Mouse (Mus musculus) forebrain, embryonic 14.5 days (tissue): Measurements from ENCODE around the gene Prpf6. TPM values are rescaled to one million over a fixed set of nuclear protein-coding genes. Genes with fewer than 3 reads are reported as not detected.

Experiments used
- ATAC-seq: fragments of 200-750 bp; cut with Nextera tagmentation; 2 replicates; pipeline ENCODE4 v1.8.0; 2017; ENCODE audit warnings: mild to moderate bottlenecking, moderate library complexity
- DNase-seq: peaks from one replicate; pipeline ENCODE4 v3.0.0-alpha.2; 2015; ENCODE audit warnings: low spot score
- H3K27ac ChIP-seq: fragments of 300-500 bp; sonication (generic); 2 replicates; pipeline ENCODE4 v1.5.1; 2014; ENCODE audit warnings: low read depth, mild to moderate bottlenecking, control low read depth, low read length, moderate library complexity
- H3K27me3 ChIP-seq: fragments of 300-500 bp; sonication (generic); replicated peaks from 2 replicates; pipeline ENCODE4 v1.6.1; 2014; ENCODE audit warnings: low read length, control low read depth, mixed read lengths; ENCODE audit not compliant: control insufficient read depth, insufficient read depth
- H3K36me3 ChIP-seq: fragments of 300-500 bp; sonication (generic); 2 replicates; pipeline ENCODE4 v1.6.1; 2014; ENCODE audit warnings: low read length, control low read depth; ENCODE audit not compliant: control insufficient read depth, insufficient read depth
- H3K4me1 ChIP-seq: fragments of 300-500 bp; sonication (generic); 2 replicates; pipeline ENCODE4 v1.6.1; 2014; ENCODE audit warnings: antibody characterized with exemption, low read length, control low read depth; ENCODE audit not compliant: control insufficient read depth, insufficient read depth
- H3K4me2 ChIP-seq: fragments of 300-500 bp; sonication (generic); 2 replicates; pipeline ENCODE4 v1.6.1; 2014; ENCODE audit warnings: mild to moderate bottlenecking, control low read depth, low read length
- H3K4me3 ChIP-seq: fragments of 300-500 bp; sonication (generic); 2 replicates; pipeline ENCODE4 v1.5.1; 2014; ENCODE audit warnings: low read depth, low read length, control low read depth
- H3K9ac ChIP-seq: fragments of 300-500 bp; sonication (generic); 2 replicates; pipeline ENCODE4 v1.6.1; 2014; ENCODE audit warnings: mild to moderate bottlenecking, low read length, control low read depth, moderate library complexity
- H3K9me3 ChIP-seq: fragments of 300-500 bp; sonication (generic); replicated peaks from 2 replicates; pipeline ENCODE4 v1.6.1; 2016; ENCODE audit warnings: low read length, control low read depth, mixed read lengths; ENCODE audit not compliant: control insufficient read depth
- WGBS: fragments of 180-500 bp; shearing (Covaris S2); extraction: QIAGEN DNeasy Blood & Tissue Kit; methylation state at CpG from one replicate; pipeline ENCODE4 v1.1.7; 2014; 5-methylcytosine and 5-hydroxymethylcytosine counted together
- polyA plus RNA-seq: library from polyadenylated mRNA; unstranded; fragments of >200 nt; fragmentation: Nextera tagmentation; extraction: Ambion mirVana; gene quantifications from 2 replicates; pipeline ENCODE4 v1.2.1, GENCODE M21; 2014

The Prpf6 gene
- polyA plus RNA-seq, 1 experiment from 2014 or later, result 57.2 TPM

DNA sequence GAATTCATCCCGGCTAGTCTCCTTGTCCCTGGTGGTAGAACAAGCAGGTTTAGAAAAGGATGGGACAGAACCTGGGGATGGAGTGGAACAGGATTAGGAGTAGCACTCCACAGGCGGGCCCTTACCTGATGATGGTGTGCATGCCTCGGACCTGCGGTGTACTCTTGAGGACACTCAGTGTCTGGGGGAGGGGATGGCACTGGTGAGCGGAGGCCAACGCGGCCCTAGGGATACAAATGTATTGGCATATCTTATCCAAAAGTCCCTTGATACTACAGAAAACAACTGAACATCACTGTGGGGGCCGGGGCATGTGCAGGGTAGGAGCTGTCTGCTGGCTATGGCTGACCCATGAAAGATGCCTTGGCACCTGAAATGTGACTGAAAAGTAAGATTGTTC lies 21.3 kb upstream of the Prpf6 start:
- 87% methylated on average over 8 of the region's 8 CpGs for WGBS
- Histone ChIP-seq H3K4me1 (no peaks in the 10 kb centered on the region), H3K27me3 (no peaks in the 10 kb centered on the region), H3K36me3 (peaks cover 19% of the 10 kb centered on the region; the same call in 1 of the 2 replicates), H3K9me3 (no peaks in the 10 kb centered on the region), H3K27ac (no peak overlapping the region), H3K9ac (no peak overlapping the region), H3K4me3 (no peak overlapping the region), H3K4me2 (no peak overlapping the region)
- ATAC-seq (no peak), DNase-seq (no peak)

DNA sequence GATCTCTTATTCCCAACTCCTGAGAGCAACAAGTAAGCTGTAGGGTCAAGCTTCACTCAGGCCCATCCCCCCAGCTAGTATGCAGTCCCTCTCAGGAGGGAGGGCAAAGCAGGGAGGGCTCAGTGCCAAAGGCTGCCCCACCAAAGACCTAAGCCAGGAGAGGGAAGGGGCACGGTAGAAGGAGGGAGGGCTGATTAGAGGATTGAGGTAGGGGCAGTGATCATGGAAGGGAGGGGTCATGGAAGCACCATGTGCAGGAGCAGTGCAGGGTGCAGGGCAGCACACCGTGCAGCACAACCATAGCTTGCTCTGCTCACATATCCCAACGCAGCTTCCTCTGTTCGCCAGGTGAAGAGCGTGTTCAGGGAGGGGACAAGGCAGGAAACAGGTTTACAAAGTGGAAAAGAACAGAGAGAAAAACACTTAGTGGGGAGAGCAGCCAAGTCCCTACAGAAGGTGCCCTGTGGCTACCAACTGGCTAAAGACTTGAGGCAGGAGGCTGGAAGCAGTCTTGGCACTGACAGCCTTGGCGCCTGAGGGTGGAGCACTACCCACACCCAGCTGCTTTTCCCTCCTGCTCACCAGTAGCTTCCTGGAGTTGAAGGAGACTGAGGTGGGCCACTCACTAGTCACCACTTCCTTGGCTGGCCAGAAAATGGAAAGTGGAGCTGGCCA lies 20.6 kb upstream of the Prpf6 start:
- Histone ChIP-seq H3K9ac (no peak overlapping the region), H3K4me3 (no peak overlapping the region), H3K27me3 (no peaks in the 10 kb centered on the region), H3K27ac (no peak overlapping the region), H3K4me2 (no peak overlapping the region), H3K9me3 (no peaks in the 10 kb centered on the region), H3K36me3 (peaks cover 19% of the 10 kb centered on the region; the same call in 1 of the 2 replicates), H3K4me1 (no peaks in the 10 kb centered on the region)
- WGBS, result 62% methylated on average over 6 of the region's 6 CpGs
- DNase-seq (no peak), ATAC-seq (no peak)

DNA sequence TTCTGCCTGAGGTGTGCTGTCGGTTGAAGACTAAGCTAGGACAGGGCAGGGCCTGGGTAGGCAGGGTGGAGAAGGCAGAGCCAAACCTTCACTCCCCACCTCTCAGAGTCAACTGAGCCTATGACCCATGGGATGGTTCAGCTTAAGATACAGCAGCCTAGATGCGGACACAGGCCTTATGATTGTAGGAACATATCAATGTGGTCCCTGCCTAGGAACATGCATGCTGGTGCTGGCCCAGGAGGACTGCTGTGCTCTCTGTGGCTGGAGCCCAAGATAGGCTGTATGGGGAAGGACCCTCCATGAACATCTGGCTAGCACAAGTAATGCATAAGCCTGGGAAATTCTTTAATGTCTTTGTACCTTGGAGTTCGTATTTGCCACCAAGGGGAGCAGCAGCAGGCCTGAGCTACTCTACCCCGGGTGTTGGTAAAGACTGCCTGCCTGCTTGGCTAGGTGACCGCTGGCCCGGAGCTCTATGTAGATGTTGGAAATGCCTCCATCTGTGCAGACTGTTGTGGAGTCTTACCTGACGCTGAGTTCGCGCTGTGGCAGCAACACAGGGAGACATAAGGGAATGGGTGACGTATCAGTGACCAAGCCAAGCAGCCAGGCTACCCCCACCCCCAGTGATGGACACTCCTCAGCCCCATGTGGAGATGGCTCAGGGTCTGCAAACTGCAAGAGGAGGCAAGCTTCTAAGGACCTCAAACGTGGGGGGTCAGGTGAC lies 19.6 kb upstream of the Prpf6 start:
- 90% methylated on average over 11 of the region's 11 CpGs for WGBS

DNA sequence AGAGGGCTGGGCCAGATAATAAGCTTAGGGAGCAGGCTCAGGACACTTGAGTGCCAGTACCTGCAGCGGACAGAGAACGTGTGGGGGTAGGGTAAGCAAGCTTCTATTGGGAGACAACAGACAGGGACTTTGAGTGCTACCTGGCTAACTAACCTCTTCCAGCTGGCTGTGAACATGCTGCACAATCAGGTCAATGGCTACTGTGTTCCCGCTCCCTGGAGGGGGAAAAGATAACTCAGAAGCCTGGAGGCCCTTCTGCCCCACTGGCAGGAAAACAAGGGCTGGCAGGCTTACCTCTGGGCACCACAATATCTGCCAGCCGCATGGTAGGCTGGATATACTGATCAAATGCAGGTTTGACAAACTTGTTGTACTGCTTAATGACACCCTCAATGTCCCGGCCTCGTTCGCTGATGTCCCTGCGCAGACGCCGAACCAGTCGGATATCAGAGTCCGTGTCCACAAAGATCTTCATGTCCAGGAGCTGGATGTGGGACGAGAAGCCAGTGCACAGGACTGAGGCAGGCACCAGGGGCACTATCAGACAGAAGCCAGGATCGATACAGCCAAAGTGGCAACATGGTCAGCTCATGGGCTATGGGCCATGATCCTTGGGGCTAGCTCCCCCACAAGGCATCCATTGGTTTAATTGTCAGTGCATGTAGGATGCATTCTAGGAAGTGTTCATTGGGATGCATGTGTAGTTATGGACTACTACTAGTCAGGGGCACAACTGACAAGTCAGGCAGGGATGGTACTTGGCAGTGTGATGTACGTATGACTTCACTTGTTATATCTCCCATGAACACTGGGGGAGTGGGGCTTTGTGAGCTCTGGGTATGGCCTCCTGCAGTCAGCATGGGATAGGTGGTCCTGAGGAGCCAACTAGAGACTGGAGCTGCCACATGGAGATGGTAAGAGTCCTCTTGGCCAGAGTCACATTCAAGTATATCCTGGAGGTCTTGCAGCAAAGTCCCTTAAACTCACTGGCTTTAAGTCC lies 18.4 kb upstream of the Prpf6 start:
- no peak overlapping the region for H3K9ac ChIP-seq
- no peaks in the 10 kb centered on the region for H3K9me3 ChIP-seq
- no peak for ATAC-seq
- DNase-seq, result no peak
- WGBS, result 93% methylated on average over 15 of the region's 15 CpGs
- H3K27me3 ChIP-seq, result no peaks in the 10 kb centered on the region
- H3K36me3 ChIP-seq, result peaks cover 19% of the 10 kb centered on the region; the same call in 1 of the 2 replicates
- no peak overlapping the region for H3K4me2 ChIP-seq
- H3K4me3 ChIP-seq, result no peak overlapping the region
- H3K4me1 ChIP-seq, result no peaks in the 10 kb centered on the region
- no peak overlapping the region for H3K27ac ChIP-seq

More for the DNA sequence above, 19.6 kb upstream of the Prpf6 start:
- no peak overlapping the region for H3K27ac ChIP-seq
- H3K36me3 ChIP-seq, result peaks cover 19% of the 10 kb centered on the region; the same call in 1 of the 2 replicates
- DNase-seq (no peak), ATAC-seq (no peak)
- no peaks in the 10 kb centered on the region for H3K27me3 ChIP-seq
- no peak overlapping the region for H3K4me3 ChIP-seq
- H3K4me1 ChIP-seq, result no peaks in the 10 kb centered on the region
- no peaks in the 10 kb centered on the region for H3K9me3 ChIP-seq
- no peak overlapping the region for H3K9ac ChIP-seq
- H3K4me2 ChIP-seq, result no peak overlapping the region

DNA sequence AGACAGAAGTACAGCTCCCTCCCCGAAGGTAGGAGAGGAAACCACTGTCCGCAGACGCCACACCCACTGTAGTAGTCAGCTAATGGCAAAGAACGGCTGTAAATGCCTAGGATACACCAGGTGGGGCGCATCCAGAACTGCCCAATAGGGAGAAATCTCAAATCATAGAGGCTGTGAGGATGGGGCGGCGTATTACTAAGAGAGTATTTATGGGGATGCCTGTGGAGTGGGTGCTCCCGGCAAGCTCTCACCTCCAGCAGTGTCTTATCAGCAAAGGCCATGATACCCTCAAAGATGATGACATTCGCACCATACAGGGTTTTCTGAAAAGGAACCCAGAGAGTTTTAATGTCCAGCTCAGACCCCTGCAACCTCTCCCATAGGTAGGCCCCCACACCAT lies 17.7 kb upstream of the Prpf6 start:
- Histone ChIP-seq H3K9me3 (no peaks in the 10 kb centered on the region), H3K36me3 (peaks cover 19% of the 10 kb centered on the region; the same call in 1 of the 2 replicates), H3K4me3 (no peak overlapping the region), H3K9ac (no peak overlapping the region), H3K27ac (no peak overlapping the region), H3K4me2 (no peak overlapping the region), H3K27me3 (no peaks in the 10 kb centered on the region), H3K4me1 (no peaks in the 10 kb centered on the region)
- DNase-seq (no peak), ATAC-seq (no peak)
- 92% methylated on average over 9 of the region's 9 CpGs for WGBS

DNA sequence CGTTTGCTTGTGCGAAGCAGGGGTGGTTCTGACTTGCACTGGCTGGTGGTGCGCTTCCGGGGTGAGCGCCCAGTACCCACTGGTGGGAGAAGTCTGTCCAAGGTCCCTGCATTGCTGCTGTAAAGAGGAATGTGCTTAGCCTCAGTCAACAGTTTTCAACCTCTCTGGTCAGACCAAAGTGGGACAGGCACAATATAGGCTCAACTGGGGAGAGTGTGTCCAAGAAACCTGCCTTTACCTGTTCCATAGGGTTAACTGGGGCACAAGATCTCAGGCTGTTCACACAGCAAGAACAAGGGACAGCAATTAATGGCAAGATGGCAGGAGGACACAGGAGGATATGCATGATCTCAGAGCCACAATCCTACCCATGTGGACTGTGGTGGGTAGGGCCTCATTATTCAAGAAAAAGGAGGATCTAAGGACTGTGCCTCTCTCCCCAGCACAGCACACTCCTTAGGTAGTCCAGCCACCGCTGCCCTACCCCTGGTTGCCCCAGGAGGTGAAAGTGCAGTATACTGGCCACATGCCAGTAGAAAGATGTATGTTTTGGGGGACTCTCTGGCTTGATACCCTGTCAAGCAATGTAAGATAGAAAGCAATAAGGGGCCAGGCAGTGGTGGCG lies 16.6 kb upstream of the Prpf6 start:
- Histone ChIP-seq H3K36me3 (peaks cover 19% of the 10 kb centered on the region; the same call in 1 of the 2 replicates), H3K4me1 (no peaks in the 10 kb centered on the region), H3K27me3 (no peaks in the 10 kb centered on the region), H3K4me3 (no peak overlapping the region), H3K27ac (no peak overlapping the region), H3K9me3 (no peaks in the 10 kb centered on the region), H3K9ac (no peak overlapping the region), H3K4me2 (no peak overlapping the region)
- DNase-seq, result no peak
- WGBS, result 85% methylated on average over 7 of the region's 7 CpGs
- ATAC-seq, result no peak

DNA sequence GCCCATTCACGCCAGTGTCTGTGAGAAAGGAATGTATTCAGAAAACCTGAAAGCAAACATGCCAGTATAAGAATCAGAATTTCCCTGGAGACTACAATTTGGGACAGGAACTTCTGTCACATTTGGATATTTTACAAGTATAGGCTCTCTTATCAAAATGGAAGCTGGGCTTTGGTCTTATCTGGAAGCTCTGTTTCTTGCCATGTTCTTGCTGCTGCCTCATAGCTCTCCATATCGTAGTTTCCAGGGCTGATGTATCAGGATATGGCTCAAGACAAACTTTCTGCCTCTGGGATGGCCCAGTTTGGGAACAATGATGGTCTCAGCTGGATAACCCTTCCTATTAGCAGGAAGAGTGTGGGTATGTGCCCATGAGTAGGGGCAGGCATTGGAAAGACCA lies 15.1 kb upstream of the Prpf6 start:
- Histone ChIP-seq H3K4me2 (no peak overlapping the region), H3K36me3 (peaks cover 17% of the 10 kb centered on the region; the same call in 1 of the 2 replicates), H3K4me3 (no peak overlapping the region), H3K27me3 (no peaks in the 10 kb centered on the region), H3K9ac (no peak overlapping the region), H3K4me1 (peaks cover 4% of the 10 kb centered on the region), H3K27ac (no peak overlapping the region), H3K9me3 (no peaks in the 10 kb centered on the region)
- no peak for ATAC-seq
- no peak for DNase-seq
- WGBS, result 87% methylated on average over 2 of the region's 2 CpGs

DNA sequence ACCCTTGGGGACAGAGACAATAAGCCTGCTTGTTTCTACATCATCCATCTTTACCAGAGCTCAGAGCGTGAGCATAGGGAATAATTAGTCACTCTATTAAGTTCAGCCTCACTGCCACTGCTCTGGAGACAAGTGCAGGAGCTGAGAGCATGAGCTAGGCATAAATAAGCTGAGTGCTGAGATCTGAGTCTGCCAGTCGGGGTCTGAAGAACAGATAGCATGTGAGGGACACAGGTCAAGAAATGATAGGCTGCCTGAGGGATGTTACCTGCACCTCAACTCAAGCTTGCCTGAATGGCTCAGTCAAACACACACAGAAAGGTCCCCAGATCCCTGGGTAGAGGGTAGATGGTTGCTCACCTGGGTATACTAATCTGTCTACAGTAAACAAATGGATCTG lies 14.5 kb upstream of the Prpf6 start:
- H3K4me1 ChIP-seq, result peaks cover 5% of the 10 kb centered on the region
- H3K27me3 ChIP-seq, result no peaks in the 10 kb centered on the region
- no peak overlapping the region for H3K9ac ChIP-seq
- H3K9me3 ChIP-seq, result no peaks in the 10 kb centered on the region
- no peak overlapping the region for H3K4me2 ChIP-seq
- ATAC-seq (no peak), DNase-seq (no peak)
- no peak overlapping the region for H3K27ac ChIP-seq
- WGBS, result 81% methylated on average over 2 of the region's 2 CpGs
- no peak overlapping the region for H3K4me3 ChIP-seq
- H3K36me3 ChIP-seq, result peaks cover 12% of the 10 kb centered on the region; the same call in 1 of the 2 replicates
